Mouse (Mus musculus) E14TG2a.4 (cell line): ENCODE data around the gene Slit2.
A peak's percentile ranks its signal among the peaks of the same experiment; 100 is the strongest.

Experiments used
- H3K27me3 ChIP-seq: 2 replicates; pipeline ENCODE4 v1.6.1; 2014; ENCODE audit warnings: low read length, control low read depth; ENCODE audit not compliant: insufficient read depth
- H3K36me3 ChIP-seq: 2 replicates; pipeline ENCODE4 v1.6.1; 2014; ENCODE audit warnings: low read length, control low read depth; ENCODE audit not compliant: insufficient read depth
- H3K4me1 ChIP-seq: replicated peaks from 2 replicates; pipeline ENCODE4 v1.6.1; 2014; ENCODE audit warnings: low read depth, low read length, control low read depth
- H3K4me3 ChIP-seq: replicated peaks from 2 replicates; pipeline ENCODE4 v1.5.1; 2014; ENCODE audit warnings: mild to moderate bottlenecking, low read length
- H3K9me3 ChIP-seq: 2 replicates; pipeline ENCODE4 v1.6.1; 2014; ENCODE audit warnings: low read length, control low read depth
- CTCF ChIP-seq: conservative IDR thresholded peaks from 2 replicates; pipeline ENCODE4 v1.5.1; 2014; ENCODE audit warnings: low read length
- NANOG ChIP-seq: IDR thresholded peaks from 2 replicates; pipeline ENCODE4 v1.6.1; 2014; ENCODE audit warnings: borderline replicate concordance, low read length, mixed read lengths
- POU5F1 ChIP-seq: IDR thresholded peaks from 2 replicates; pipeline ENCODE4 v1.6.1; 2014; ENCODE audit warnings: low read length, borderline replicate concordance

The Slit2 gene

GRCm38 (mm10) chr5:47982941-47983701 lies at the start of gene Slit2:
Slit2 (plus strand) TSS chr5:47983138.
- Histone ChIP-seq H3K36me3 (no peaks in the 10 kb centered on the region), H3K9me3 (no peaks in the 10 kb centered on the region), H3K4me3 (peak within 1 kb of the TSS; percentile 85), H3K27me3 (peaks cover 32% of the 10 kb centered on the region), H3K4me1 (peaks cover 45% of the 10 kb centered on the region)
- TF ChIP-seq NANOG = no peak
- no peak for TF ChIP-seq POU5F1
- no peak for TF ChIP-seq CTCF

- Histone ChIP-seq H3K4me3 (no peak overlapping the region), H3K36me3 (no peaks in the 10 kb centered on the region), H3K4me1 (no peaks in the 10 kb centered on the region), H3K27me3 (no peaks in the 10 kb centered on the region), H3K9me3 (no peaks in the 10 kb centered on the region)
- TF ChIP-seq NANOG = no peak
- TF ChIP-seq POU5F1 = no peak
- no peak for TF ChIP-seq CTCF
Measured at GRCm38 (mm10) chr5:47938586-47939372, 44.2 kb upstream of the Slit2 start.

GRCm38 (mm10) chr5:47956451-47956850 lies 26.5 kb upstream of the Slit2 start:
- H3K9me3 ChIP-seq = peaks cover 3% of the 10 kb centered on the region; the same call in 1 of the 2 replicates
- H3K4me1 ChIP-seq = no peaks in the 10 kb centered on the region
- no peaks in the 10 kb centered on the region for H3K27me3 ChIP-seq
- TF ChIP-seq CTCF (no peak), POU5F1 (no peak), NANOG (no peak)
- H3K36me3 ChIP-seq = no peaks in the 10 kb centered on the region
- no peak overlapping the region for H3K4me3 ChIP-seq

GRCm38 (mm10) chr5:47975795-47976194 lies 7.1 kb upstream of the Slit2 start:
- no peak for TF ChIP-seq NANOG
- TF ChIP-seq POU5F1 = no peak
- no peak for TF ChIP-seq CTCF

GRCm38 (mm10) chr5:47979371-47979770 lies 3.6 kb upstream of the Slit2 start:
- Histone ChIP-seq H3K4me1 (peaks cover 11% of the 10 kb centered on the region), H3K27me3 (peaks cover 8% of the 10 kb centered on the region), H3K36me3 (no peaks in the 10 kb centered on the region), H3K4me3 (no peak overlapping the region), H3K9me3 (no peaks in the 10 kb centered on the region)
- no peak for TF ChIP-seq NANOG
- TF ChIP-seq CTCF = peak; percentile 67

More at GRCm38 (mm10) chr5:47975795-47976194, 7.1 kb upstream of the Slit2 start:
- H3K4me1 ChIP-seq = no peaks in the 10 kb centered on the region
- no peaks in the 10 kb centered on the region for H3K36me3 ChIP-seq
- H3K27me3 ChIP-seq = no peaks in the 10 kb centered on the region
- H3K9me3 ChIP-seq = peaks cover 21% of the 10 kb centered on the region
- H3K4me3 ChIP-seq = no peak overlapping the region

- Histone ChIP-seq H3K9me3 (no peaks in the 10 kb centered on the region), H3K4me1 (peaks cover 22% of the 10 kb centered on the region), H3K27me3 (peaks cover 19% of the 10 kb centered on the region), H3K4me3 (no peak overlapping the region), H3K36me3 (no peaks in the 10 kb centered on the region)
- TF ChIP-seq NANOG (no peak), POU5F1 (no peak), CTCF (no peak)
Measured at GRCm38 (mm10) chr5:47980459-47980858, 2.5 kb upstream of the Slit2 start.

GRCm38 (mm10) chr5:47981951-47982350 lies 987 bp upstream of the Slit2 start:
- Histone ChIP-seq H3K36me3 (no peaks in the 10 kb centered on the region), H3K4me3 (no peak overlapping the region), H3K9me3 (no peaks in the 10 kb centered on the region), H3K27me3 (peaks cover 32% of the 10 kb centered on the region), H3K4me1 (peaks cover 34% of the 10 kb centered on the region)
- TF ChIP-seq POU5F1 (no peak), NANOG (no peak), CTCF (no peak)

GRCm38 (mm10) chr5:47983746-47984583 lies 1.0 kb downstream of the Slit2 start:
- H3K36me3 ChIP-seq = no peaks in the 10 kb centered on the region
- TF ChIP-seq POU5F1 = no peak
- TF ChIP-seq CTCF = no peak
- no peak for TF ChIP-seq NANOG

More at GRCm38 (mm10) chr5:47983746-47984583, 1.0 kb downstream of the Slit2 start:
- Histone ChIP-seq H3K27me3 (peaks cover 32% of the 10 kb centered on the region), H3K4me1 (peaks cover 53% of the 10 kb centered on the region), H3K9me3 (no peaks in the 10 kb centered on the region), H3K4me3 (peak overlapping the region; percentile 85)
